Mouse (Mus musculus) lung, adult 2 months (tissue): Measurements from ENCODE around the gene Tpk1. TPM values are rescaled to one million over a fixed set of nuclear protein-coding genes. Genes with fewer than 3 reads are reported as not detected.

ENCODE experiments used
- DNase-seq: peaks from one replicate; pipeline ENCODE4 v3.0.0; 2022
- H3K4me1 ChIP-seq: fragments of 200-500 bp; 2 replicates; pipeline ENCODE4 v1.6.1; 2011; ENCODE audit warnings: low read length; ENCODE audit not compliant: control insufficient read depth, insufficient read depth
- H3K4me3 ChIP-seq: fragments of 200-500 bp; replicated peaks from 2 replicates; pipeline ENCODE3; 2011; ENCODE audit warnings: low read depth, mild to moderate bottlenecking, control low read depth, low read length; ENCODE audit errors: extremely low read depth
- CTCF ChIP-seq: fragments of 200-500 bp; IDR thresholded peaks from 2 replicates; pipeline ENCODE4 v1.5.1; 2011; ENCODE audit warnings: mild to moderate bottlenecking, low read length, control low read depth; ENCODE audit not compliant: insufficient read depth
- POLR2A ChIP-seq: fragments of 200-500 bp; IDR thresholded peaks from 2 replicates; pipeline ENCODE4 v1.6.1; 2011; ENCODE audit warnings: low read depth, mild to moderate bottlenecking, control low read depth, low read length, borderline replicate concordance; ENCODE audit errors: extremely low read depth
- WGBS: fragments of 180-500 bp; shearing (Covaris S2); methylation state at CpG from one replicate; pipeline ENCODE4 v1.1.7; 2018; 5-methylcytosine and 5-hydroxymethylcytosine counted together
- polyA plus RNA-seq: library from polyadenylated mRNA; depleted of rRNA; stranded (reverse); fragments of >200 nt; gene quantifications from 2 replicates; pipeline ENCODE4 v1.2.3, GENCODE M21; 2012

Gene Tpk1
- polyA plus RNA-seq, 1 experiment = 3.3 TPM

DNA sequence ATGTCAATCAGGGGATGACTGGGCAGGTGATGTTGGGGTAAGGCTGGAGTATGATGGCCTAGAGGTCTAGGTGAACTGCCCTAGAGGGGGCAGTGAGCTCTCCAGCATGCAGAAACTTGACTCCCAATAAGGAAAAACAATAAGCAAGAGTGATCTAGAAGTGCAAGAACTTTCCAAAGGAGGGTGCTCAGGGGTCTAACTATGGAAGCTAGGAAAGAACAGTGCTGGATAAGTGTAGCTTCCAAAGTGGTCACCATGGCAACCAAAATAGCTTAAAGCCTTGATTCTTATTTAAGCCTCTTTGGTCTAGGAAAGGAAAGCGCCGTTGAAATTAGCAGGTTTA, 368.6 kb downstream of the Tpk1 start:
- Histone ChIP-seq H3K4me1 (no peaks in the 10 kb centered on the region; the same call in 1 of the 2 replicates), H3K4me3 (no peak overlapping the region)
- WGBS = 41% methylated on average over 2 of the region's 2 CpGs
- DNase-seq = no peak
- no peak for TF ChIP-seq POLR2A
- TF ChIP-seq CTCF = no peak

GRCm38 (mm10) chr6:43296798-43297507, 369.1 kb downstream of the Tpk1 start:
- WGBS = 33% methylated on average over 7 of the region's 7 CpGs
- 0 out of 2 replicates have a peak, but pooled peaks have one; percentile 3 for TF ChIP-seq CTCF
- no peak for TF ChIP-seq POLR2A

GRCm38 (mm10) chr6:43295908-43296307, 370.2 kb downstream of the Tpk1 start:
- 25% methylated on average over 5 of the region's 5 CpGs for WGBS
- TF ChIP-seq CTCF = no peak
- TF ChIP-seq POLR2A = no peak
- no peak for DNase-seq

More at GRCm38 (mm10) chr6:43296798-43297507, 369.1 kb downstream of the Tpk1 start:
- no peak for DNase-seq
- Histone ChIP-seq H3K4me3 (no peak overlapping the region), H3K4me1 (peaks cover 3% of the 10 kb centered on the region; the same call in 1 of the 2 replicates)

More at GRCm38 (mm10) chr6:43295908-43296307, 370.2 kb downstream of the Tpk1 start:
- Histone ChIP-seq H3K4me3 (no peak overlapping the region), H3K4me1 (peaks cover 3% of the 10 kb centered on the region; the same call in 1 of the 2 replicates)
